Mouse (Mus musculus): ENCODE data around the gene Slc39a11. TPM values are rescaled to one million over a fixed set of nuclear protein-coding genes. Genes with fewer than 3 reads are reported as not detected.
A peak's percentile ranks its signal among the peaks of the same experiment; 100 is the strongest.

Gene Slc39a11
- polyA plus RNA-seq, 1 experiment from 2014 or later = 23.5 TPM

GRCm38 (mm10) chr11:113221267-113222195, 428.3 kb downstream of the Slc39a11 start:
- Histone ChIP-seq H3K4me3 (ENCODE audit: low read depth, low read length) (no peak overlapping the region), H3K4me2 (ENCODE audit: low read depth, low read length) (peak overlapping the region; percentile 15), H3K4me1 (ENCODE audit: control insufficient read depth, insufficient read depth, low read length) (peaks cover 16% of the 10 kb centered on the region; the same call in 1 of the 2 replicates), H3K9me3 (ENCODE audit: control insufficient read depth, low read length) (no peaks in the 10 kb centered on the region), H3K27ac (ENCODE audit: low read depth, low read length) (peak overlapping the region; percentile 36; the same call in 1 of the 2 replicates), H3K36me3 (ENCODE audit: control insufficient read depth, insufficient read depth, low read length) (no peaks in the 10 kb centered on the region), H3K27me3 (ENCODE audit: control insufficient read depth, insufficient read depth, low read length) (no peaks in the 10 kb centered on the region), H3K9ac (replicated peaks; ENCODE audit: low read depth, low read length) (no peak overlapping the region)
- ATAC-seq (ENCODE audit: low read depth) = peak; percentile 90
- WGBS = 7% methylated on average over 18 of the region's 18 CpGs

GRCm38 (mm10) chr11:113220649-113221048, 429.2 kb downstream of the Slc39a11 start:
- H3K4me1 ChIP-seq (ENCODE audit: control insufficient read depth, insufficient read depth, low read length) = peaks cover 16% of the 10 kb centered on the region; the same call in 1 of the 2 replicates
- H3K36me3 ChIP-seq (ENCODE audit: control insufficient read depth, insufficient read depth, low read length) = no peaks in the 10 kb centered on the region
- no peak overlapping the region for H3K9ac ChIP-seq (replicated peaks; ENCODE audit: low read depth, low read length)
- H3K4me3 ChIP-seq (ENCODE audit: low read depth, low read length) = no peak overlapping the region
- WGBS = 48% methylated on average over 2 of the region's 2 CpGs
- no peaks in the 10 kb centered on the region for H3K27me3 ChIP-seq (ENCODE audit: control insufficient read depth, insufficient read depth, low read length)
- no peaks in the 10 kb centered on the region for H3K9me3 ChIP-seq (ENCODE audit: control insufficient read depth, low read length)
- no peak overlapping the region for H3K4me2 ChIP-seq (ENCODE audit: low read depth, low read length)
- ATAC-seq (ENCODE audit: low read depth) = no peak
- no peak overlapping the region; the same call in 1 of the 2 replicates for H3K27ac ChIP-seq (ENCODE audit: low read depth, low read length)

GRCm38 (mm10) chr11:113214741-113215140, 435.1 kb downstream of the Slc39a11 start:
- no peaks in the 10 kb centered on the region for H3K27me3 ChIP-seq (ENCODE audit: control insufficient read depth, insufficient read depth, low read length)
- WGBS = 75% methylated on average over 7 of the region's 7 CpGs
- no peaks in the 10 kb centered on the region for H3K9me3 ChIP-seq (ENCODE audit: control insufficient read depth, low read length)

GRCm38 (mm10) chr11:113212390-113213025, 437.4 kb downstream of the Slc39a11 start:
- Histone ChIP-seq H3K27me3 (ENCODE audit: control insufficient read depth, insufficient read depth, low read length) (no peaks in the 10 kb centered on the region), H3K36me3 (ENCODE audit: control insufficient read depth, insufficient read depth, low read length) (no peaks in the 10 kb centered on the region), H3K4me3 (ENCODE audit: low read depth, low read length) (no peak overlapping the region), H3K27ac (ENCODE audit: low read depth, low read length) (no peak overlapping the region), H3K9ac (replicated peaks; ENCODE audit: low read depth, low read length) (no peak overlapping the region), H3K4me1 (ENCODE audit: control insufficient read depth, insufficient read depth, low read length) (no peaks in the 10 kb centered on the region), H3K4me2 (ENCODE audit: low read depth, low read length) (no peak overlapping the region), H3K9me3 (ENCODE audit: control insufficient read depth, low read length) (no peaks in the 10 kb centered on the region)
- WGBS = 67% methylated on average over 13 of the region's 13 CpGs
- ATAC-seq (ENCODE audit: low read depth) = no peak

More at GRCm38 (mm10) chr11:113214741-113215140, 435.1 kb downstream of the Slc39a11 start:
- Histone ChIP-seq H3K36me3 (ENCODE audit: control insufficient read depth, insufficient read depth, low read length) (no peaks in the 10 kb centered on the region), H3K4me1 (ENCODE audit: control insufficient read depth, insufficient read depth, low read length) (no peaks in the 10 kb centered on the region), H3K4me2 (ENCODE audit: low read depth, low read length) (no peak overlapping the region), H3K9ac (replicated peaks; ENCODE audit: low read depth, low read length) (no peak overlapping the region), H3K4me3 (ENCODE audit: low read depth, low read length) (no peak overlapping the region), H3K27ac (ENCODE audit: low read depth, low read length) (no peak overlapping the region)
- ATAC-seq (ENCODE audit: low read depth) = no peak

GRCm38 (mm10) chr11:113209220-113209878, 440.5 kb downstream of the Slc39a11 start:
- 71% methylated on average over 16 of the region's 16 CpGs for WGBS
- no peaks in the 10 kb centered on the region for H3K27me3 ChIP-seq (ENCODE audit: control insufficient read depth, insufficient read depth, low read length)
- no peak overlapping the region for H3K27ac ChIP-seq (ENCODE audit: low read depth, low read length)
- H3K9ac ChIP-seq (replicated peaks; ENCODE audit: low read depth, low read length) = no peak overlapping the region
- ATAC-seq (ENCODE audit: low read depth) = no peak
- H3K4me2 ChIP-seq (ENCODE audit: low read depth, low read length) = no peak overlapping the region
- no peaks in the 10 kb centered on the region for H3K9me3 ChIP-seq (ENCODE audit: control insufficient read depth, low read length)
- H3K36me3 ChIP-seq (ENCODE audit: control insufficient read depth, insufficient read depth, low read length) = no peaks in the 10 kb centered on the region
- no peaks in the 10 kb centered on the region for H3K4me1 ChIP-seq (ENCODE audit: control insufficient read depth, insufficient read depth, low read length)
- no peak overlapping the region for H3K4me3 ChIP-seq (ENCODE audit: low read depth, low read length)

- no peak overlapping the region for H3K9ac ChIP-seq (replicated peaks; ENCODE audit: low read depth, low read length)
- H3K4me3 ChIP-seq (ENCODE audit: low read depth, low read length) = no peak overlapping the region
- H3K27me3 ChIP-seq (ENCODE audit: control insufficient read depth, insufficient read depth, low read length) = no peaks in the 10 kb centered on the region
- no peak overlapping the region for H3K27ac ChIP-seq (ENCODE audit: low read depth, low read length)
- H3K4me2 ChIP-seq (ENCODE audit: low read depth, low read length) = no peak overlapping the region
- no peaks in the 10 kb centered on the region for H3K36me3 ChIP-seq (ENCODE audit: control insufficient read depth, insufficient read depth, low read length)
- ATAC-seq (ENCODE audit: low read depth) = no peak
- H3K4me1 ChIP-seq (ENCODE audit: control insufficient read depth, insufficient read depth, low read length) = no peaks in the 10 kb centered on the region
- H3K9me3 ChIP-seq (ENCODE audit: control insufficient read depth, low read length) = no peaks in the 10 kb centered on the region
- 76% methylated on average over 18 of the region's 18 CpGs for WGBS
These were observed 441.3 kb downstream of the Slc39a11 start for GRCm38 (mm10) chr11:113208521-113209072.

- Histone ChIP-seq H3K9me3 (ENCODE audit: control insufficient read depth, low read length) (no peaks in the 10 kb centered on the region), H3K4me3 (ENCODE audit: low read depth, low read length) (no peak overlapping the region), H3K9ac (replicated peaks; ENCODE audit: low read depth, low read length) (no peak overlapping the region), H3K27ac (ENCODE audit: low read depth, low read length) (no peak overlapping the region), H3K27me3 (ENCODE audit: control insufficient read depth, insufficient read depth, low read length) (no peaks in the 10 kb centered on the region), H3K4me1 (ENCODE audit: control insufficient read depth, insufficient read depth, low read length) (no peaks in the 10 kb centered on the region), H3K4me2 (ENCODE audit: low read depth, low read length) (no peak overlapping the region), H3K36me3 (ENCODE audit: control insufficient read depth, insufficient read depth, low read length) (no peaks in the 10 kb centered on the region)
- WGBS = 90% methylated on average over 11 of the region's 14 CpGs
- ATAC-seq (ENCODE audit: low read depth) = no peak
These were observed 441.9 kb downstream of the Slc39a11 start for GRCm38 (mm10) chr11:113207966-113208365.

GRCm38 (mm10) chr11:113206099-113206498, 443.8 kb downstream of the Slc39a11 start:
- 67% methylated on average over 10 of the region's 10 CpGs for WGBS
- Histone ChIP-seq H3K4me2 (ENCODE audit: low read depth, low read length) (no peak overlapping the region), H3K27ac (ENCODE audit: low read depth, low read length) (no peak overlapping the region), H3K4me3 (ENCODE audit: low read depth, low read length) (no peak overlapping the region), H3K36me3 (ENCODE audit: control insufficient read depth, insufficient read depth, low read length) (no peaks in the 10 kb centered on the region), H3K9ac (replicated peaks; ENCODE audit: low read depth, low read length) (no peak overlapping the region), H3K4me1 (ENCODE audit: control insufficient read depth, insufficient read depth, low read length) (no peaks in the 10 kb centered on the region), H3K9me3 (ENCODE audit: control insufficient read depth, low read length) (no peaks in the 10 kb centered on the region), H3K27me3 (ENCODE audit: control insufficient read depth, insufficient read depth, low read length) (no peaks in the 10 kb centered on the region)
- ATAC-seq (ENCODE audit: low read depth) = no peak

All from neural tube, embryonic 14.5 days (tissue).